Mouse (Mus musculus) embryonic fibroblast, embryonic 13.5 days (primary cell): ENCODE data around the gene Klhl3.

Experiments used
- CTCF ChIP-seq: IDR thresholded peaks from 2 replicates; pipeline ENCODE4 v1.5.1; 2011; ENCODE audit warnings: mild to moderate bottlenecking, control low read depth, low read length, moderate library complexity, borderline replicate concordance; ENCODE audit not compliant: insufficient read depth
- POLR2A ChIP-seq: IDR thresholded peaks from 2 replicates; pipeline ENCODE4 v1.6.1; 2011; ENCODE audit warnings: low read depth, mild to moderate bottlenecking, control low read depth, low read length, moderate library complexity

DNA sequence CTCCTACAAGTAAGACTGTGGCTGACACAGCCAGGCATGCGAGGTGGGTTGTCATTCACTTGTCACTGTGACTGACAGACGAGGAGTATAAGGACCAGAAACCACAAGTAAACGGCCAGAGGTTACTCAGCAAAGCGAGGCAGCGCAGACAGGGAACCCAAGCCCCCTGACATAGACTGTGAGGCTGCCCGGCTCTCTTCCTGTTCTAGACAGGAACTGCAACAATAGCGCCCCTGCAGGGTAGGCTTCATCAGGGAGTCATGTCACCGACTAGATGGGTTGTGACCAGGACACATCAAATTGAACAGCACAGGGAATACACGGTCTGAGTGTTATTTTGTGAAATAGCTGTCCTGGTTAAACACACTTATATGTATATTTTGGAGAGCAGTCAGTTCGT lies 93.0 kb downstream of the Klhl3 start:
- TF ChIP-seq POLR2A (no peak), CTCF (no peak)
